27 mouse cellular contexts compared by ENCODE assay signal in the genomic region with DNA sequence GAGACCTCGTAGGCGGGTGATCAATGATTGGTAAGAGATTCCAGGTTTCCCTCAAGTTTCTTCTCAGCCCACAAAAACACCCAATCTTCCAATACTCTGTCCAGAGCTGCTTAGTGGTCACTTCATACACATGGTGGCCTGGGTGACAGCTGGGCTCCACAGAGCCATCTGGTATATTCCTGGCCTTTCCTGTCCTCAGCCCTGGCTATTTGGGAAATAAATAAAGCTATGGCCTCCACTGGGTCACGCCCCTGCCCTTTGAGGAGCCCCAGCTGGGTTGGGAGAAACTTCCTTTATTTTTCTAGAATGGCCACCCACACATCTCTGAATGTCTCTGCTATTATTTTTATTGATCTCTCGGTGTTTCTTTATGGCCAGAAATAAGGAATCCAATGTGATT. TPM values are rescaled to one million over a fixed set of nuclear protein-coding genes. Genes with fewer than 3 reads are reported as not detected.
DNase-seq lines count a peak whose midpoint lies in the region; ATAC-seq and TF ChIP-seq lines count a peak whose summit lies in the region.
"Had no signal": no experiment of that assay in that cellular context is flagged by ENCODE, and none has a peak within 500 bp of the region (broad histone marks: within the 10 kb centered on the region; RNA-seq: fewer than 3 reads in every experiment).

No protein-coding gene starts in this region.

- WGBS in kidney, embryonic 16.5 days = 75% methylated on average over 4 of the region's 4 CpGs
- WGBS in kidney, embryonic 14.5 days = 73% methylated on average over 4 of the region's 4 CpGs

- H3K4me3 ChIP-seq in kidney, embryonic 16.5 days (ENCODE audit: low read length) = no peak overlapping the region
- no peak overlapping the region for H3K4me3 ChIP-seq in kidney, embryonic 14.5 days (ENCODE audit: low read length)
- H3K4me3 ChIP-seq in testis, adult 2 months (ENCODE audit: control insufficient read depth, low read depth, low read length) = peak overlapping the region; percentile 52
- H3K4me3 ChIP-seq: embryonic facial prominence, embryonic 10.5 days; embryonic facial prominence, embryonic 12.5 days; forebrain, embryonic 13.5 days had no signal

- H3K27me3 ChIP-seq in kidney, embryonic 16.5 days (ENCODE audit: insufficient read depth, low read length) = no peaks in the 10 kb centered on the region
- H3K27me3 ChIP-seq in kidney, embryonic 14.5 days (ENCODE audit: control insufficient read depth, insufficient read depth, low read length) = no peaks in the 10 kb centered on the region
- no peaks in the 10 kb centered on the region for H3K27me3 ChIP-seq in testis, adult 2 months (ENCODE audit: control insufficient read depth, insufficient read depth, low read length)
- H3K27me3 ChIP-seq: embryonic facial prominence, embryonic 12.5 days; forebrain, embryonic 13.5 days; Patski had no signal

- H3K9ac ChIP-seq in kidney, embryonic 16.5 days (replicated peaks; ENCODE audit: low read length) = no peak overlapping the region
- no peak overlapping the region for H3K9ac ChIP-seq in kidney, embryonic 14.5 days (ENCODE audit: low read depth, low read length)
- H3K9ac ChIP-seq: embryonic facial prominence, embryonic 12.5 days; forebrain, embryonic 13.5 days had no signal

- no peak for TF ChIP-seq CTCF in testis, adult 2 months (IDR thresholded peaks at IDR 0.05; ENCODE audit: control insufficient read depth, insufficient read depth, insufficient replicate concordance, low read depth, low read length)

- no peaks in the 10 kb centered on the region for H3K9me3 ChIP-seq in kidney, embryonic 16.5 days (ENCODE audit: low read length)
- no peaks in the 10 kb centered on the region for H3K9me3 ChIP-seq in kidney, embryonic 14.5 days (ENCODE audit: control insufficient read depth, low read length)
- H3K9me3 ChIP-seq: embryonic facial prominence, embryonic 10.5 days; embryonic facial prominence, embryonic 12.5 days; forebrain, embryonic 13.5 days; G1E had no signal

- no peaks in the 10 kb centered on the region for H3K36me3 ChIP-seq in kidney, embryonic 16.5 days (ENCODE audit: insufficient read depth, low read length)
- no peaks in the 10 kb centered on the region for H3K36me3 ChIP-seq in kidney, embryonic 14.5 days (ENCODE audit: control insufficient read depth, insufficient read depth, low read length)
- H3K36me3 ChIP-seq in testis, adult 2 months (ENCODE audit: control insufficient read depth, insufficient read depth, low read length) = no peaks in the 10 kb centered on the region
- H3K36me3 ChIP-seq: embryonic facial prominence, embryonic 10.5 days; embryonic facial prominence, embryonic 12.5 days; G1E had no signal

- H3K4me1 ChIP-seq in kidney, embryonic 16.5 days (ENCODE audit: insufficient read depth, low read length) = peaks cover 12% of the 10 kb centered on the region; the same call in 1 of the 2 replicates
- peaks cover 2% of the 10 kb centered on the region for H3K4me1 ChIP-seq in kidney, embryonic 14.5 days (ENCODE audit: control insufficient read depth, insufficient read depth, low read length)
- peaks cover 2% of the 10 kb centered on the region for H3K4me1 ChIP-seq in testis, adult 2 months (ENCODE audit: control insufficient read depth, insufficient read depth, low read length)
- H3K4me1 ChIP-seq: embryonic facial prominence, embryonic 12.5 days had no signal

- no peak overlapping the region for H3K4me2 ChIP-seq in kidney, embryonic 16.5 days (replicated peaks; ENCODE audit: low read depth, low read length)
- H3K4me2 ChIP-seq in kidney, embryonic 14.5 days (replicated peaks; ENCODE audit: low read depth, low read length) = no peak overlapping the region
- H3K4me2 ChIP-seq: embryonic facial prominence, embryonic 12.5 days; forebrain, embryonic 13.5 days had no signal

- ATAC-seq in kidney, embryonic 16.5 days (ENCODE audit: low FRiP score, low TSS enrichment) = 0 out of 2 replicates have a peak, but pooled peaks have one; percentile 21
- ATAC-seq in kidney, embryonic 14.5 days (ENCODE audit: low FRiP score, low TSS enrichment) = no peak
- ATAC-seq: activated CD4-positive, CD25-positive, alpha-beta regulatory T cell, adult 4 months; CD4-positive, CD25-positive, alpha-beta regulatory T cell, adult 4 months; forebrain, embryonic 13.5 days; Patski had no signal

- no peak for DNase-seq in kidney, adult 9 months
- peak; percentile 66 for DNase-seq in kidney, postnatal 10 days
- no peak for DNase-seq in kidney, adult 18-20 months
- peak; percentile 55 to 67 for DNase-seq in kidney, postnatal 4 days
- no peak for DNase-seq in testis, postnatal 10 days (ENCODE audit: low spot score)
- DNase-seq: adrenal gland, adult 8-10 months; adrenal gland, postnatal 14 days; adrenal gland, postnatal 36 days; B cell, adult 2 months; cerebellum, adult 11-12 months; cerebellum, adult 2 months; cerebellum, adult 9-10 months; cerebellum, postnatal 10 days; cerebellum, postnatal 25 days had no signal

- no peak overlapping the region for H3K27ac ChIP-seq in kidney, embryonic 16.5 days (ENCODE audit: low read length)
- H3K27ac ChIP-seq in kidney, embryonic 14.5 days (ENCODE audit: low read depth, low read length) = no peak overlapping the region
- no peak overlapping the region for H3K27ac ChIP-seq in testis, adult 2 months (ENCODE audit: control insufficient read depth, insufficient read depth, low read depth, low read length)
- H3K27ac ChIP-seq: embryonic facial prominence, embryonic 10.5 days; embryonic facial prominence, embryonic 12.5 days; forebrain, embryonic 13.5 days had no signal

- no peak for TF ChIP-seq POLR2A in testis, adult 2 months (IDR thresholded peaks at IDR 0.05; ENCODE audit: control insufficient read depth, low read depth, low read length)

RNA-seq across cellular contexts. Expression of a gene that starts 46.4 kb away (rescaled TPM):
- not detected in 2 replicates for polyA plus RNA-seq in kidney, embryonic 16.5 days (2015; fragmentation: Nextera tagmentation; extraction: Ambion mirVana)
- polyA plus RNA-seq in kidney, embryonic 14.5 days (2014; fragmentation: Nextera tagmentation; extraction: Ambion mirVana) = not detected in 2 replicates
- polyA plus RNA-seq in testis, adult 2 months (2012; rRNA removed) = not detected in 2 replicates
- polyA plus RNA-seq: CD4-positive, CD25-positive, alpha-beta regulatory T cell, adult 4 months; cerebellum, adult 2 months; cortical plate, adult 2 months; embryonic facial prominence, embryonic 10.5 days; embryonic facial prominence, embryonic 12.5 days; embryonic facial prominence, embryonic 14.5 days; forebrain, embryonic 11.5 days; forebrain, embryonic 13.5 days; G1E; Patski had no signal

Comparison
In these comparisons a context has a peak if more than half of its experiments do, and no peak if none do; other contexts are left out.
1. DNase-seq: peak in kidney, postnatal 10 days (single experiment) and kidney, postnatal 4 days (2 of 2); none in kidney, adult 9 months (single experiment), kidney, adult 18-20 months (single experiment) and testis, postnatal 10 days (single experiment).